Mouse (Mus musculus) megakaryocyte, embryonic 14.5 days (primary cell): ENCODE results near the gene Itih2. TPM values are rescaled to one million over a fixed set of nuclear protein-coding genes. Genes with fewer than 3 reads are reported as not detected.

Experiments
- H3K27me3 ChIP-seq: replicated peaks from 2 replicates; pipeline ENCODE3; 2012; ENCODE audit warnings: inconsistent platforms
- H3K36me3 ChIP-seq: replicated peaks from 2 replicates; pipeline ENCODE3; 2012; ENCODE audit warnings: low read length, inconsistent platforms, mixed read lengths
- H3K4me1 ChIP-seq: 2 replicates; pipeline ENCODE4 v1.6.1; 2012; ENCODE audit warnings: inconsistent platforms
- H3K4me3 ChIP-seq: replicated peaks from 2 replicates; pipeline ENCODE3; 2012; ENCODE audit warnings: moderate library complexity, mild to moderate bottlenecking, inconsistent platforms
- H3K9me3 ChIP-seq: 2 replicates; pipeline ENCODE4 v1.6.1; 2012; ENCODE audit warnings: inconsistent platforms
- FLI1 ChIP-seq: IDR thresholded peaks from 2 replicates; pipeline ENCODE4 v1.6.1; 2012; ENCODE audit warnings: low read length, inconsistent platforms, mixed read lengths
- GATA1 ChIP-seq: IDR thresholded peaks from 3 replicates; pipeline ENCODE4 v1.6.1; 2012; ENCODE audit warnings: mixed read lengths, low read length, inconsistent platforms, borderline replicate concordance
- polyA plus RNA-seq: library from polyadenylated mRNA; stranded (reverse); fragments of >175 nt; gene quantifications from 2 replicates; pipeline ENCODE4 v1.2.3, GENCODE M21; 2012; ENCODE audit warnings: low replicate concordance; ENCODE audit not compliant: insufficient read depth

Itih2 gene
- polyA plus RNA-seq, 1 experiment, result not detected

GRCm38 (mm10) chr2:10048461-10048860, 82.7 kb downstream of the Itih2 start, which contains the start of gene Taf3:
TSS of gene Taf3 (minus strand) at chr2:10048596.
- Histone ChIP-seq H3K4me1 (peaks cover 23% of the 10 kb centered on the region), H3K27me3 (no peaks in the 10 kb centered on the region), H3K9me3 (no peaks in the 10 kb centered on the region), H3K4me3 (peak within 1 kb of the TSS; percentile 99), H3K36me3 (peaks cover 3% of the 10 kb centered on the region)
- TF ChIP-seq GATA1 (no peak), FLI1 (no peak)

DNA sequence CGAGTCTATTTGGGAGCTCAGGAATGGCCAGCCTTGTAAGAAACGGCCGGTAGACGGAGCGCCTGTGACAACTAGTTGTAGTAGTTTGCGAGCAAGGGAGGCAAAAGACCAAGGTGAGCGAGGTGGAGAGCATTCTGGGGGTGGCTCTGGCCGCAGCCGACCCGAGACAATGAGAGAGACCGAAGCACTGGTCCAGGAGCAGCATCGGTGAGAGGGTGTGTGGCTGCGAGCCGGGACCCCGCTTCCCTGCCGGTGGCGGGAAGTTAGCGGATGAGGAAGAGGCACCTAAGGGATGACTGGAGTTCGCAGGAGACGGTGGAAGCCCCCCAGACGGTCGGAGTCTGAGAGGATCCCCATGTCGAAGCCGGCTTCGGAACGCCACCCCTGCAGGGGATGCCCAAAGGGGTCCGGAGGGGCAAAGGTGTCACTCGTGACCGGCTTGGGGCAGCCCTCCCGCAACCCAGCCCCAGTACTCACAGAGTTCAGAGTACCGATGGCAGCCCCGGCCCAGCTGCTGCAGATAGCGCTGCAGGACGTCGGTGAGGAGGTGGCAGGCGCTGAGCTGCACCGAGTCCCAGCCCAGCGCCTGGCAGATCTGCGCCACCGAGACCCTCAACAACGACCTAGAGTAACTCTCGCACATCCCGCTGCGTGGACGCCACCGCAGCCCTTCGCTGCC, 83.3 kb downstream of the Itih2 start:
- H3K27me3 ChIP-seq, result no peaks in the 10 kb centered on the region
- peaks cover 23% of the 10 kb centered on the region for H3K4me1 ChIP-seq
- H3K4me3 ChIP-seq, result peak overlapping the region; percentile 99
- no peaks in the 10 kb centered on the region for H3K36me3 ChIP-seq
- no peaks in the 10 kb centered on the region for H3K9me3 ChIP-seq
- TF ChIP-seq GATA1 (no peak), FLI1 (no peak)

Other genes with a start within 250 kb of the Itih2 start
- not detected in 2 replicates for gene 9230102O04Rik, start 241.9 kb downstream of the Itih2 start, polyA plus RNA-seq
- 0.36 TPM in 1 of 2 replicates, not detected in the other for gene Gata3, start 241.4 kb downstream of the Itih2 start, polyA plus RNA-seq
- 17.0 and 19.0 TPM in 2 replicates for gene Taf3, start 82.8 kb downstream of the Itih2 start, polyA plus RNA-seq
- gene Atp5c1, start 50.9 kb downstream of the Itih2 start, polyA plus RNA-seq, result 6.9 and 17.5 TPM in 2 replicates
- 1.9 TPM in 1 of 2 replicates, not detected in the other for gene Kin, start 50.8 kb downstream of the Itih2 start, polyA plus RNA-seq
- gene Itih5, start 22.2 kb upstream of the Itih2 start, polyA plus RNA-seq, result 0.18 and 0.61 TPM in 2 replicates
- 0.21 TPM in 1 of 2 replicates, not detected in the other for gene Sfmbt2, start 239.1 kb upstream of the Itih2 start, polyA plus RNA-seq